Mouse (Mus musculus): ENCODE results near the gene Klhl30. TPM values are rescaled to one million over a fixed set of nuclear protein-coding genes. Genes with fewer than 3 reads are reported as not detected.

Klhl30 gene
- total RNA-seq, 2 experiments from 2014 or later, result 0.15 TPM; not detected in 1

GRCm38 (mm10) chr1:91337355-91337754, 13.5 kb upstream of the Klhl30 start:
- TF ChIP-seq CTCF (conservative IDR thresholded peaks at IDR 0.05), result no peak
- Histone ChIP-seq H3K4me3 (no peak overlapping the region), H3K27ac (no peak overlapping the region)
- DNase-seq (ENCODE audit: low spot score in 2 of 2), result no peak

GRCm38 (mm10) chr1:91344001-91344400, 6.8 kb upstream of the Klhl30 start:
- Histone ChIP-seq H3K4me3 (no peak overlapping the region), H3K27ac (no peak overlapping the region)
- TF ChIP-seq CTCF (conservative IDR thresholded peaks at IDR 0.05), result no peak
- DNase-seq (ENCODE audit: low spot score in 2 of 2), result no peak

- no peak for TF ChIP-seq CTCF (conservative IDR thresholded peaks at IDR 0.05)
- H3K27ac ChIP-seq, result no peak overlapping the region
- H3K4me3 ChIP-seq, result peak overlapping the region; percentile 33
- no peak for DNase-seq (ENCODE audit: low spot score in 2 of 2)
These were observed 5.7 kb upstream of the Klhl30 start for GRCm38 (mm10) chr1:91344921-91345685.

- peak; percentile 54 to 75 for DNase-seq (ENCODE audit: low spot score in 2 of 2)
- peak; percentile 98 for TF ChIP-seq CTCF (conservative IDR thresholded peaks at IDR 0.05)
- Histone ChIP-seq H3K4me3 (no peak overlapping the region), H3K27ac (no peak overlapping the region)
These were observed 3.9 kb upstream of the Klhl30 start for GRCm38 (mm10) chr1:91346892-91347291.

GRCm38 (mm10) chr1:91351249-91351648, 433 bp downstream of the Klhl30 start:
- no peak for DNase-seq (ENCODE audit: low spot score in 2 of 2)
- no peak for TF ChIP-seq CTCF (conservative IDR thresholded peaks at IDR 0.05)
- Histone ChIP-seq H3K27ac (no peak overlapping the region), H3K4me3 (no peak overlapping the region)

- no peak for TF ChIP-seq CTCF (conservative IDR thresholded peaks at IDR 0.05)
- H3K4me3 ChIP-seq, result no peak overlapping the region
- no peak overlapping the region for H3K27ac ChIP-seq
- no peak for DNase-seq (ENCODE audit: low spot score in 2 of 2)
These were observed 1.5 kb downstream of the Klhl30 start for GRCm38 (mm10) chr1:91352277-91352676.

GRCm38 (mm10) chr1:91356105-91356504, 5.3 kb downstream of the Klhl30 start:
- no peak overlapping the region for H3K4me3 ChIP-seq
- TF ChIP-seq CTCF (conservative IDR thresholded peaks at IDR 0.05), result no peak
- DNase-seq (ENCODE audit: low spot score in 2 of 2), result no peak
- no peak overlapping the region for H3K27ac ChIP-seq

GRCm38 (mm10) chr1:91362113-91362512, 11.3 kb downstream of the Klhl30 start:
- Histone ChIP-seq H3K27ac (no peak overlapping the region), H3K4me3 (no peak overlapping the region)
- no peak for DNase-seq (ENCODE audit: low spot score in 2 of 2)
- no peak for TF ChIP-seq CTCF (conservative IDR thresholded peaks at IDR 0.05)

- no peak overlapping the region for H3K4me3 ChIP-seq
- no peak for TF ChIP-seq CTCF (conservative IDR thresholded peaks at IDR 0.05)
- no peak for DNase-seq (ENCODE audit: low spot score in 2 of 2)
- H3K27ac ChIP-seq, result no peak overlapping the region
These were observed 14.2 kb downstream of the Klhl30 start for GRCm38 (mm10) chr1:91364822-91365644.

GRCm38 (mm10) chr1:91365816-91366214, 15.0 kb downstream of the Klhl30 start:
- DNase-seq (ENCODE audit: low spot score in 2 of 2), result no peak
- no peak for TF ChIP-seq CTCF (conservative IDR thresholded peaks at IDR 0.05)
- H3K4me3 ChIP-seq, result no peak overlapping the region; the same call in 1 of the 2 replicates
- H3K27ac ChIP-seq, result no peak overlapping the region

GRCm38 (mm10) chr1:91366215-91367108, 15.6 kb downstream of the Klhl30 start, which contains the start of gene Erfe:
Erfe (plus strand) TSS chr1:91366430.
- peak within 1 kb of the TSS; percentile 43 for H3K4me3 ChIP-seq
- DNase-seq (ENCODE audit: low spot score in 2 of 2), result peak in 1 of 2 experiments; percentile 55
- no peak within 1 kb of the TSS for H3K27ac ChIP-seq
- peak; percentile 89 for TF ChIP-seq CTCF (conservative IDR thresholded peaks at IDR 0.05)

- Histone ChIP-seq H3K27ac (no peak overlapping the region), H3K4me3 (no peak overlapping the region)
- DNase-seq (ENCODE audit: low spot score in 2 of 2), result no peak
- TF ChIP-seq CTCF (conservative IDR thresholded peaks at IDR 0.05), result no peak
These were observed 16.5 kb downstream of the Klhl30 start for GRCm38 (mm10) chr1:91367295-91367694.

Measured in layer of hippocampus, adult 2 months (tissue).